In the genomic region with DNA sequence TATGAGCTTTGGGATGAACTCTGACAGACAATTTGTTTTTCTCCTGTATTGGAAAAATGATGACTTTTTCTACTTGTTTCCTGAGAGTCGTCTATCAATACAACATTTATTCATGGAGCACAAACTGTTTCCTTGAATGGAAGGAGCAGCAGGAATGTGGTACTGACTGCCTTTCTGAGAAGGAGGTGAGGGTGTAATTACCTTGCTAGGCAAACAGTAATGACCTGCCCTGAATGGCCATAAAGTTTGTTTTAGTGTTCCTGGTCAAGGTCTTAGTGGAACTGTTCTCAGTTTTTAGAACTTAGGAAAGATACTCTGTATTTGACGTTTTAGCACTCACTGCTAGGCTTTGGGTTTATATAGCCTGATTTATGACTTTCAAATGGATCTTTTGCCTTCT, we compare ENCODE assay signal across 31 mouse cellular contexts.
"Had no signal": no experiment of that assay in that cellular context is flagged by ENCODE, and none has a peak within 500 bp of the region (broad histone marks: within the 10 kb centered on the region; RNA-seq: fewer than 3 reads in every experiment).

No protein-coding gene starts in this region.

- H3K9me3 ChIP-seq: limb, embryonic 10.5 days; limb, embryonic 12.5 days; limb, embryonic 13.5 days; limb, embryonic 15.5 days; liver, embryonic 12.5 days; liver, embryonic 13.5 days; liver, embryonic 15.5 days; lung, embryonic 15.5 days; midbrain, embryonic 10.5 days; midbrain, embryonic 12.5 days; midbrain, embryonic 13.5 days; midbrain, embryonic 15.5 days had no signal

- H3K27me3 ChIP-seq: limb, embryonic 12.5 days; limb, embryonic 13.5 days; limb, embryonic 15.5 days; liver, embryonic 12.5 days; liver, embryonic 13.5 days; liver, embryonic 15.5 days; lung, embryonic 15.5 days; megakaryocyte, embryonic 14.5 days; midbrain, embryonic 12.5 days; midbrain, embryonic 13.5 days; midbrain, embryonic 15.5 days had no signal

- H3K27ac ChIP-seq: limb, embryonic 10.5 days; limb, embryonic 12.5 days; limb, embryonic 13.5 days; limb, embryonic 15.5 days; liver, embryonic 12.5 days; liver, embryonic 13.5 days; liver, embryonic 14.5 days; liver, embryonic 15.5 days; lung, embryonic 15.5 days; macrophage; midbrain, embryonic 10.5 days; midbrain, embryonic 12.5 days; midbrain, embryonic 13.5 days; midbrain, embryonic 15.5 days had no signal

- H3K4me2 ChIP-seq: limb, embryonic 12.5 days; limb, embryonic 13.5 days; limb, embryonic 15.5 days; liver, embryonic 11.5 days; liver, embryonic 12.5 days; liver, embryonic 13.5 days; liver, embryonic 15.5 days; lung, embryonic 14.5 days; lung, embryonic 15.5 days; midbrain, embryonic 11.5 days; midbrain, embryonic 12.5 days; midbrain, embryonic 13.5 days; midbrain, embryonic 15.5 days had no signal

- DNase-seq: left cerebral cortex, postnatal 4 days; liver; liver, embryonic 13.5 days; liver, postnatal 0 days; lung, adult 18-20 months; lung, adult 2 months; lung, embryonic 14.5 days; lung, postnatal 10 days; lung, postnatal 14 days; lung, postnatal 36 days; lung, postnatal 4 days; midbrain, embryonic 14.5 days had no signal

- H3K36me3 ChIP-seq: limb, embryonic 10.5 days; limb, embryonic 12.5 days; limb, embryonic 13.5 days; limb, embryonic 15.5 days; liver, embryonic 12.5 days; liver, embryonic 13.5 days; liver, embryonic 15.5 days; lung, embryonic 15.5 days; midbrain, embryonic 10.5 days; midbrain, embryonic 12.5 days; midbrain, embryonic 13.5 days; midbrain, embryonic 15.5 days had no signal

- ATAC-seq: liver, embryonic 12.5 days; liver, postnatal 0 days; lung, postnatal 0 days; midbrain, embryonic 13.5 days; midbrain, embryonic 15.5 days; midbrain, embryonic 16.5 days had no signal

- H3K4me3 ChIP-seq: limb, embryonic 10.5 days; limb, embryonic 12.5 days; limb, embryonic 13.5 days; limb, embryonic 15.5 days; liver, embryonic 12.5 days; liver, embryonic 13.5 days; liver, embryonic 15.5 days; lung, embryonic 15.5 days; megakaryocyte, embryonic 14.5 days; midbrain, embryonic 10.5 days; midbrain, embryonic 12.5 days; midbrain, embryonic 13.5 days; midbrain, embryonic 15.5 days; myocyte had no signal

- H3K4me1 ChIP-seq: limb, embryonic 10.5 days; limb, embryonic 12.5 days; limb, embryonic 13.5 days; limb, embryonic 15.5 days; liver, embryonic 12.5 days; liver, embryonic 13.5 days; liver, embryonic 15.5 days; lung, embryonic 15.5 days; megakaryocyte, embryonic 14.5 days; midbrain, embryonic 10.5 days; midbrain, embryonic 12.5 days; midbrain, embryonic 13.5 days; midbrain, embryonic 15.5 days had no signal

- H3K9ac ChIP-seq: limb, embryonic 12.5 days; limb, embryonic 13.5 days; limb, embryonic 15.5 days; liver, embryonic 12.5 days; liver, embryonic 13.5 days; liver, embryonic 14.5 days; liver, embryonic 15.5 days; liver, postnatal 0 days; lung, embryonic 14.5 days; lung, embryonic 15.5 days; midbrain, embryonic 12.5 days; midbrain, embryonic 13.5 days; midbrain, embryonic 15.5 days had no signal
